In the genomic region with DNA sequence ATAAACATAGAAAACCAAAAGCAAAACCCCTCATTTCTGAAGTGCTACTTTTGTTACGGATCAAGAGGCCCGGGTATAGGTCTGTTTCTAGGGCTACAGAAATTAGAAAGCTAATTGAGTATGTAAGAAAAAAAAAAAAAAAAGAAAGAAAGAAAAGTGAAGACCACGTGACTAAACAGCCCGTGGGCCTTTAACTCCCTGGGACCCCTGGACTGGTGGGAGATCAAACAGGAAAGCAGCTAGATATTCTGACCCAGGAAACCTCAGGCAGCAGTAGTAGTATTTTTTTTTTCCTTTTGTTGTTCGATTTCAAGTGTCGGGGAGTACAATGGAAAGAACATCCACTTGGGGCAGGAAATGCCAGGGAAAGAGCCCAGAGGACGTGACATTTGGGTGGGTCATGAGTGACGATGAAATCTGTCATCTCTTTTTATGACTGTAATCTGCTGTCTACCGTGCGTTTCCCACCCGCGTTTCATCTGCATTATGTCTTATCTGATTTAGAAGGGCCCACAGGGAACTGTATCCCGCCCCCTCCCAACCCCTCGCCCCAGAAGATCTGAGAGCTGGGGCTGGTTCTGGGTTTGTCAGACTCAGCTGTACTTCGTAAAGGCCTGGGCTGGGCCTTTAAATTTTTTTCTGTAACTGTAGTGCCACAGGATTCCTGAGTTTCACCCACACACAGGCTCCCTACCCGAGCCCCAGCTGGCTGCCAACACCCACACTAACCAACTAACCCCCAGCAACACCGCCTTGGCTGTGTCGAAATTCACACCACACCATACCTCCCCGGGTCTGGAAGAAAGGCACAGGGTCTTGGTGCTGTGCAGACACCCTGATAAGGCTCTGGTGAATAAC, we compare ENCODE assay signal across 8 mouse cellular contexts. TPM values are rescaled to one million over a fixed set of nuclear protein-coding genes. Genes with fewer than 3 reads are reported as not detected.
DNase-seq lines count a peak whose midpoint lies in the region; TF ChIP-seq lines count a peak whose summit lies in the region.

No protein-coding gene starts in this region.

- H3K4me3 ChIP-seq in heart, embryonic 10.5 days, result peak overlapping the region; percentile 9; the same call in 1 of the 2 replicates
- H3K4me3 ChIP-seq in small intestine, adult 2 months (ENCODE audit: low read depth, low read length), result peak overlapping the region; percentile 25

- TF ChIP-seq POLR2A in small intestine, adult 2 months (IDR thresholded peaks at IDR 0.05; ENCODE audit: low read depth, low read length), result no peak

- TF ChIP-seq CTCF in small intestine, adult 2 months (IDR thresholded peaks at IDR 0.05; ENCODE audit: extremely low read depth, insufficient read length, insufficient replicate concordance, low read depth, low read length), result no peak

- H3K27me3 ChIP-seq in heart, embryonic 10.5 days (ENCODE audit: insufficient read depth, poor library complexity, severe bottlenecking), result no peaks in the 10 kb centered on the region
- H3K27me3 ChIP-seq in small intestine, adult 2 months (ENCODE audit: control insufficient read depth, insufficient read depth, low read length), result no peaks in the 10 kb centered on the region

- H3K4me1 ChIP-seq in heart, embryonic 10.5 days, result peaks cover 21% of the 10 kb centered on the region
- peaks cover 20% of the 10 kb centered on the region for H3K4me1 ChIP-seq in small intestine, adult 2 months (ENCODE audit: control insufficient read depth, insufficient read depth, insufficient read length, low read length)

- intact Hi-C loops in heart, postnatal 14 days (cut with DNase I), result loop anchor here (5.0 kb wide), 2 partner anchors 58 to 88 kb away; no protein-coding TSS in a partner anchor

- DNase-seq in heart, embryonic 10.5 days (ENCODE audit: low spot score), result no peak
- DNase-seq in heart, postnatal 14 days, result no peak
- peak; percentile 28 for DNase-seq in thymus, postnatal 4 days
- no peak for DNase-seq in thymus, postnatal 25 days
- peak; percentile 35 to 45 for DNase-seq in layer of hippocampus, adult 8-10 months (ENCODE audit: low spot score in 2 of 2)
- no peak for DNase-seq in thymus, postnatal 10 days (ENCODE audit: low spot score in 2 of 2)
- no peak for DNase-seq in retina, postnatal 1 day

- WGBS in heart, embryonic 10.5 days, result 45% methylated on average over 19 of the region's 19 CpGs
- WGBS in small intestine, adult 2 months, result 31% methylated on average over 19 of the region's 19 CpGs

- no peaks in the 10 kb centered on the region for H3K9me3 ChIP-seq in heart, embryonic 10.5 days

- H3K36me3 ChIP-seq in heart, embryonic 10.5 days, result no peaks in the 10 kb centered on the region
- H3K36me3 ChIP-seq in small intestine, adult 2 months (ENCODE audit: control insufficient read depth, insufficient read depth, low read length), result no peaks in the 10 kb centered on the region

- peak overlapping the region; percentile 74 for H3K27ac ChIP-seq in heart, embryonic 10.5 days
- H3K27ac ChIP-seq in small intestine, adult 2 months (ENCODE audit: insufficient read depth, low read depth, low read length), result peak overlapping the region; percentile 49; the same call in 1 of the 2 replicates

RNA-seq across cellular contexts. Expression of a gene that starts 18.0 kb away (rescaled TPM):
- 9.9 and 13.0 TPM in 2 replicates for polyA plus RNA-seq in heart, embryonic 10.5 days (2016; fragmentation: Nextera tagmentation; extraction: Ambion mirVana)
- total RNA-seq in heart, postnatal 14 days (2021), result 10 to 100 TPM; 14.4 to 15.0 TPM
- total RNA-seq in layer of hippocampus, adult 8-10 months (2022), result 10 to 100 TPM; 33.5 to 41.3 (median 35.6) TPM
- polyA plus RNA-seq in small intestine, adult 2 months (2012; rRNA removed), result 2.5 and 4.5 TPM in 2 replicates

RNA-seq across cellular contexts. Expression of a gene that starts 36.1 kb away (rescaled TPM):
- polyA plus RNA-seq in heart, embryonic 10.5 days (2016; fragmentation: Nextera tagmentation; extraction: Ambion mirVana), result 92.3 and 109 TPM in 2 replicates
- 10 to 100 TPM; 35.0 to 39.5 TPM for total RNA-seq in heart, postnatal 14 days (2021)
- 100 to 1,000 TPM; 109 to 113 (median 111) TPM for total RNA-seq in layer of hippocampus, adult 8-10 months (2022)
- polyA plus RNA-seq in small intestine, adult 2 months (2012; rRNA removed), result 86.2 and 157 TPM in 2 replicates

RNA-seq across cellular contexts. Expression of a gene that starts 48.9 kb away (rescaled TPM):
- 1.7 TPM in 1 of 2 replicates, not detected in the other for polyA plus RNA-seq in heart, embryonic 10.5 days (2016; fragmentation: Nextera tagmentation; extraction: Ambion mirVana)
- not detected for total RNA-seq in heart, postnatal 14 days (2021)
- not detected for total RNA-seq in layer of hippocampus, adult 8-10 months (2022)
- polyA plus RNA-seq in small intestine, adult 2 months (2012; rRNA removed), result 7.1 and 88.2 TPM in 2 replicates

RNA-seq across cellular contexts. Expression of a gene that starts 57.7 kb away (rescaled TPM):
- 77.8 and 100 TPM in 2 replicates for polyA plus RNA-seq in heart, embryonic 10.5 days (2016; fragmentation: Nextera tagmentation; extraction: Ambion mirVana)
- 10 to 100 TPM; 19.5 to 24.2 TPM for total RNA-seq in heart, postnatal 14 days (2021)
- 10 to 100 TPM; 40.9 to 44.2 (median 42.7) TPM for total RNA-seq in layer of hippocampus, adult 8-10 months (2022)
- 5.9 and 10.8 TPM in 2 replicates for polyA plus RNA-seq in small intestine, adult 2 months (2012; rRNA removed)

RNA-seq across cellular contexts. Expression of a gene that starts 57.9 kb away (rescaled TPM):
- 34.4 and 40.3 TPM in 2 replicates for polyA plus RNA-seq in heart, embryonic 10.5 days (2016; fragmentation: Nextera tagmentation; extraction: Ambion mirVana)
- 10 to 100 TPM; 18.6 to 18.9 TPM for total RNA-seq in heart, postnatal 14 days (2021)
- total RNA-seq in layer of hippocampus, adult 8-10 months (2022), result 10 to 100 TPM; 26.0 to 34.6 (median 28.8) TPM
- 11.7 and 18.7 TPM in 2 replicates for polyA plus RNA-seq in small intestine, adult 2 months (2012; rRNA removed)

Comparison
In these comparisons a context has a peak if more than half of its experiments do, and no peak if none do; other contexts are left out.
1. DNase-seq: peak in thymus, postnatal 4 days (single experiment) and layer of hippocampus, adult 8-10 months (2 of 2); none in heart, embryonic 10.5 days (single experiment), heart, postnatal 14 days (0 of 2), thymus, postnatal 25 days (single experiment), thymus, postnatal 10 days (0 of 2) and retina, postnatal 1 day (single experiment).